Mouse (Mus musculus) bone marrow macrophage, adult 2 months (primary cell): ENCODE measurements around the gene Tsc1.

Experiments used
- CTCF ChIP-seq: IDR thresholded peaks from 2 replicates; pipeline ENCODE4 v1.5.1; 2012; ENCODE audit warnings: low read depth, mild to moderate bottlenecking, low read length, moderate library complexity
- POLR2A ChIP-seq: IDR thresholded peaks from 2 replicates; pipeline ENCODE4 v1.6.1; 2012; ENCODE audit warnings: mild to moderate bottlenecking, low read depth, low read length, borderline replicate concordance

DNA sequence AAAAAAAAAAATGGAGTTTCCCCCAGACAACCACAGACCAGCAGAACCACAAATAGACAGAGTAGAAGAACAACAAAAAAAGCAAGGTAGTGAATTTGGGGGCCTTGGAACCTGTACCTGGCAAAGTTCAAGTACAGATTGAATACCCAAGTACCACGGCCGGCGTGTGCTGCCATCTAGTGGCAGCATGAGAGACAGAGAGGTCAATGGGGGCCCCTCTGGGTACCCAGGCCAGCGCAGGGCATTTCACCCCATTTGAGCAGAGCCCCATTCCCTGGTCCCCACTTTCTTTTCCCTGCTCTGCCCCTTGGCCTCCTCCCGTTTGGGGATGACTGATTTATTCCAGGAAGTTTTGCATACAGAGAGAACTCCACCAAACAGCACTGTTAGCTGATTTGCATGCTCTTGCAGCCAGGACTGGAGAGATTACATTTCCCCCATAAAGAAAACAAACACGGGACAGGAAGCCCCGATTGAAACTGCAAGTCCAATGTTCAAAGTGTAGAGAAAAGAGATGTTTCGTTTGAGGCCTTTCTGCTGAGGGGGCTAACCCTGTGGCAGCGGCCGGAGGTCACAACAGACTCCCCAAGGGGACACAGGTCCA, 18.4 kb upstream of the Tsc1 start:
- TF ChIP-seq POLR2A (no peak), CTCF (peak; percentile 96)
